Mouse (Mus musculus): ENCODE data around the gene Tnnt3.

GRCm38 (mm10) chr7:142456806-142457205 is 41.8 kb upstream of the Tnnt3 start:
- TF ChIP-seq CTCF (IDR thresholded peaks at IDR 0.05) (no peak), POLR2A (IDR thresholded peaks at IDR 0.05; ENCODE audit: insufficient read depth, low read depth, low read length) (no peak)
